Mouse (Mus musculus): ENCODE measurements at regions not wholly inside any gene's neighbourhood (a gene's known extent, or its start where the extent isn't known, plus 50 kb on each side); places are given as distances from the start of the nearest gene placed in this dataset.

- H3K4me2 ChIP-seq (ENCODE audit: low read depth) = no peak overlapping the region
- H3K27me3 ChIP-seq (ENCODE audit: control insufficient read depth, insufficient read depth, low read length) = no peaks in the 10 kb centered on the region
- 62% methylated on average over 6 of the region's 6 CpGs for WGBS (ENCODE audit: insufficient replicate concordance)
- DNase-seq (ENCODE audit: low read depth in 3 of 3, low spot score in 3 of 3) (no peak), ATAC-seq (ENCODE audit: insufficient read depth) (no peak)
- H3K27ac ChIP-seq = no peak overlapping the region
- no peaks in the 10 kb centered on the region for H3K9me3 ChIP-seq (ENCODE audit: control insufficient read depth, low read length)
- H3K4me3 ChIP-seq (ENCODE audit: insufficient read depth in 1 of 2, low read depth in 2 of 2, low read length in 2 of 2) = no peak overlapping the region
- no peak overlapping the region for H3K9ac ChIP-seq (replicated peaks)
- H3K4me1 ChIP-seq (replicated peaks; ENCODE audit: control insufficient read depth in 2 of 2, insufficient read depth in 2 of 2, low read length in 1 of 2) = no peaks in the 10 kb centered on the region; a peak in 1 of 4 replicates
- H3K36me3 ChIP-seq (replicated peaks; ENCODE audit: control insufficient read depth, insufficient read depth, low read depth) = no peaks in the 10 kb centered on the region
- TF ChIP-seq EP300 (IDR thresholded peaks at IDR 0.05; ENCODE audit: low read depth) (no peak), CTCF (IDR thresholded peaks at IDR 0.05; ENCODE audit: low read depth) (no peak)
Observed at GRCm38 (mm10) chr6:51065156-51065555, 367.3 kb upstream of the Nfe2l3 start.

GRCm38 (mm10) chr6:51067332-51067731 is 365.1 kb upstream of the Nfe2l3 start:
- H3K27me3 ChIP-seq (ENCODE audit: control insufficient read depth, insufficient read depth, low read length) = no peaks in the 10 kb centered on the region
- H3K4me1 ChIP-seq (replicated peaks; ENCODE audit: control insufficient read depth in 2 of 2, insufficient read depth in 2 of 2, low read length in 1 of 2) = no peaks in the 10 kb centered on the region
- WGBS (ENCODE audit: insufficient replicate concordance) = 64% methylated on average over 11 of the region's 11 CpGs
- H3K4me3 ChIP-seq (ENCODE audit: insufficient read depth in 1 of 2, low read depth in 2 of 2, low read length in 2 of 2) = no peak overlapping the region
- H3K27ac ChIP-seq = no peak overlapping the region
- DNase-seq (ENCODE audit: low read depth in 3 of 3, low spot score in 3 of 3) (no peak), ATAC-seq (ENCODE audit: insufficient read depth) (no peak)
- H3K36me3 ChIP-seq (replicated peaks; ENCODE audit: control insufficient read depth, insufficient read depth, low read depth) = no peaks in the 10 kb centered on the region
- no peak overlapping the region for H3K4me2 ChIP-seq (ENCODE audit: low read depth)
- no peak overlapping the region for H3K9ac ChIP-seq (replicated peaks)
- H3K9me3 ChIP-seq (ENCODE audit: control insufficient read depth, low read length) = no peaks in the 10 kb centered on the region
- TF ChIP-seq CTCF (IDR thresholded peaks at IDR 0.05; ENCODE audit: low read depth) (no peak), EP300 (IDR thresholded peaks at IDR 0.05; ENCODE audit: low read depth) (no peak)

GRCm38 (mm10) chr6:51069945-51070344 is 362.5 kb upstream of the Nfe2l3 start:
- H3K9me3 ChIP-seq (ENCODE audit: control insufficient read depth, low read length) = no peaks in the 10 kb centered on the region
- ATAC-seq (ENCODE audit: insufficient read depth) (no peak), DNase-seq (ENCODE audit: low read depth in 3 of 3, low spot score in 3 of 3) (no peak)
- no peak overlapping the region for H3K27ac ChIP-seq
- TF ChIP-seq EP300 (IDR thresholded peaks at IDR 0.05; ENCODE audit: low read depth) (no peak), CTCF (IDR thresholded peaks at IDR 0.05; ENCODE audit: low read depth) (no peak)
- H3K4me3 ChIP-seq (ENCODE audit: insufficient read depth in 1 of 2, low read depth in 2 of 2, low read length in 2 of 2) = no peak overlapping the region
- no peaks in the 10 kb centered on the region for H3K4me1 ChIP-seq (replicated peaks; ENCODE audit: control insufficient read depth in 2 of 2, insufficient read depth in 2 of 2, low read length in 1 of 2)
- H3K36me3 ChIP-seq (replicated peaks; ENCODE audit: control insufficient read depth, insufficient read depth, low read depth) = no peaks in the 10 kb centered on the region
- WGBS (ENCODE audit: insufficient replicate concordance) = 60% methylated on average over 5 of the region's 5 CpGs
- no peak overlapping the region for H3K9ac ChIP-seq (replicated peaks)
- no peak overlapping the region for H3K4me2 ChIP-seq (ENCODE audit: low read depth)
- no peaks in the 10 kb centered on the region for H3K27me3 ChIP-seq (ENCODE audit: control insufficient read depth, insufficient read depth, low read length)

- no peaks in the 10 kb centered on the region; a peak in 1 of 4 replicates for H3K4me1 ChIP-seq (replicated peaks; ENCODE audit: control insufficient read depth in 2 of 2, insufficient read depth in 2 of 2, low read length in 1 of 2)
- no peak for DNase-seq (ENCODE audit: low read depth in 3 of 3, low spot score in 3 of 3)
- H3K36me3 ChIP-seq (replicated peaks; ENCODE audit: control insufficient read depth, insufficient read depth, low read depth) = no peaks in the 10 kb centered on the region
- H3K4me2 ChIP-seq (ENCODE audit: low read depth) = no peak overlapping the region
- no peaks in the 10 kb centered on the region for H3K9me3 ChIP-seq (ENCODE audit: control insufficient read depth, low read length)
- H3K27ac ChIP-seq = no peak overlapping the region
- no peak for ATAC-seq (ENCODE audit: insufficient read depth)
- 59% methylated on average over 9 of the region's 9 CpGs for WGBS (ENCODE audit: insufficient replicate concordance)
- H3K27me3 ChIP-seq (ENCODE audit: control insufficient read depth, insufficient read depth, low read length) = no peaks in the 10 kb centered on the region
- no peak overlapping the region for H3K9ac ChIP-seq (replicated peaks)
- TF ChIP-seq EP300 (IDR thresholded peaks at IDR 0.05; ENCODE audit: low read depth) = no peak
- no peak for TF ChIP-seq CTCF (IDR thresholded peaks at IDR 0.05; ENCODE audit: low read depth)
- no peak overlapping the region for H3K4me3 ChIP-seq (ENCODE audit: insufficient read depth in 1 of 2, low read depth in 2 of 2, low read length in 2 of 2)
Observed at GRCm38 (mm10) chr6:51071243-51071642, 361.2 kb upstream of the Nfe2l3 start.

- no peak overlapping the region for H3K4me2 ChIP-seq (ENCODE audit: low read depth)
- DNase-seq (ENCODE audit: low read depth in 3 of 3, low spot score in 3 of 3) (no peak), ATAC-seq (ENCODE audit: insufficient read depth) (no peak)
- no peak overlapping the region for H3K9ac ChIP-seq (replicated peaks)
- no peaks in the 10 kb centered on the region; a peak in 1 of 4 replicates for H3K4me1 ChIP-seq (replicated peaks; ENCODE audit: control insufficient read depth in 2 of 2, insufficient read depth in 2 of 2, low read length in 1 of 2)
- H3K9me3 ChIP-seq (ENCODE audit: control insufficient read depth, low read length) = no peaks in the 10 kb centered on the region
- TF ChIP-seq EP300 (IDR thresholded peaks at IDR 0.05; ENCODE audit: low read depth) = no peak
- no peak for TF ChIP-seq CTCF (IDR thresholded peaks at IDR 0.05; ENCODE audit: low read depth)
- no peak overlapping the region for H3K4me3 ChIP-seq (ENCODE audit: insufficient read depth in 1 of 2, low read depth in 2 of 2, low read length in 2 of 2)
- no peak overlapping the region for H3K27ac ChIP-seq
- H3K36me3 ChIP-seq (replicated peaks; ENCODE audit: control insufficient read depth, insufficient read depth, low read depth) = no peaks in the 10 kb centered on the region
- H3K27me3 ChIP-seq (ENCODE audit: control insufficient read depth, insufficient read depth, low read length) = no peaks in the 10 kb centered on the region
- 65% methylated on average over 8 of the region's 8 CpGs for WGBS (ENCODE audit: insufficient replicate concordance)
Observed at GRCm38 (mm10) chr6:51075026-51075425, 357.4 kb upstream of the Nfe2l3 start.

Measured in liver, embryonic 14.5 days (tissue).